Mouse (Mus musculus) intestine, embryonic 16.5 days (tissue): ENCODE results near the gene Bet1l. TPM values are rescaled to one million over a fixed set of nuclear protein-coding genes. Genes with fewer than 3 reads are reported as not detected.

ENCODE experiments used
- ATAC-seq: fragments of 200-750 bp; cut with Nextera tagmentation; 2 replicates; pipeline ENCODE4 v1.8.0; 2017; ENCODE audit warnings: moderate TSS enrichment, moderate library complexity
- H3K27ac ChIP-seq: fragments of 300-500 bp; sonication (generic); 2 replicates; pipeline ENCODE4 v1.5.1; 2014; ENCODE audit warnings: mild to moderate bottlenecking, low read length
- H3K27me3 ChIP-seq: fragments of 300-500 bp; sonication (generic); replicated peaks from 2 replicates; pipeline ENCODE4 v1.6.1; 2014; ENCODE audit warnings: low read length, control low read depth, mixed read lengths; ENCODE audit not compliant: control insufficient read depth, insufficient read depth
- H3K36me3 ChIP-seq: fragments of 300-500 bp; sonication (generic); 2 replicates; pipeline ENCODE4 v1.6.1; 2014; ENCODE audit warnings: low read length, control low read depth; ENCODE audit not compliant: control insufficient read depth, insufficient read depth
- H3K4me1 ChIP-seq: fragments of 300-500 bp; sonication (generic); 2 replicates; pipeline ENCODE4 v1.6.1; 2014; ENCODE audit warnings: low read length, control low read depth, mixed read lengths; ENCODE audit not compliant: control insufficient read depth, insufficient read depth
- H3K4me2 ChIP-seq: fragments of 300-500 bp; sonication (generic); 2 replicates; pipeline ENCODE4 v1.6.1; 2014; ENCODE audit warnings: low read depth, low read length, control low read depth
- H3K4me3 ChIP-seq: fragments of 300-500 bp; sonication (generic); 2 replicates; pipeline ENCODE4 v1.5.1; 2014; ENCODE audit warnings: mild to moderate bottlenecking, low read length
- H3K9ac ChIP-seq: fragments of 300-500 bp; sonication (generic); 2 replicates; pipeline ENCODE4 v1.6.1; 2014; ENCODE audit warnings: low read depth, low read length
- H3K9me3 ChIP-seq: fragments of 300-500 bp; sonication (generic); 2 replicates; pipeline ENCODE4 v1.6.1; 2016; ENCODE audit warnings: low read length, control low read depth; ENCODE audit not compliant: control insufficient read depth
- WGBS: fragments of 180-500 bp; shearing (Covaris S2); extraction: QIAGEN DNeasy Blood & Tissue Kit; methylation state at CpG from one replicate; pipeline ENCODE4 v1.1.7; 2014; 5-methylcytosine and 5-hydroxymethylcytosine counted together
- polyA plus RNA-seq: library from polyadenylated mRNA; unstranded; fragments of >200 nt; fragmentation: Nextera tagmentation; extraction: Ambion mirVana; gene quantifications from 2 replicates; pipeline ENCODE4 v1.2.1, GENCODE M21; 2015

Gene Bet1l
- polyA plus RNA-seq, 1 experiment from 2014 or later = 35.1 TPM

GRCm38 (mm10) chr7:140839556-140839955 lies 17.8 kb downstream of the Bet1l start:
- no peak overlapping the region for H3K27ac ChIP-seq
- no peaks in the 10 kb centered on the region for H3K9me3 ChIP-seq
- no peak overlapping the region for H3K4me2 ChIP-seq
- no peaks in the 10 kb centered on the region for H3K4me1 ChIP-seq
- 65% methylated on average over 5 of the region's 5 CpGs for WGBS
- no peaks in the 10 kb centered on the region for H3K27me3 ChIP-seq
- ATAC-seq = no peak
- H3K9ac ChIP-seq = no peak overlapping the region
- no peak overlapping the region for H3K4me3 ChIP-seq
- H3K36me3 ChIP-seq = no peaks in the 10 kb centered on the region

- H3K9me3 ChIP-seq = no peaks in the 10 kb centered on the region
- H3K36me3 ChIP-seq = no peaks in the 10 kb centered on the region
- no peak overlapping the region for H3K4me2 ChIP-seq
- H3K27me3 ChIP-seq = no peaks in the 10 kb centered on the region
- no peaks in the 10 kb centered on the region for H3K4me1 ChIP-seq
- H3K27ac ChIP-seq = no peak overlapping the region
- H3K4me3 ChIP-seq = no peak overlapping the region
- H3K9ac ChIP-seq = no peak overlapping the region
- ATAC-seq = no peak
- WGBS = 85% methylated on average over 9 of the region's 9 CpGs
Observed at GRCm38 (mm10) chr7:140836243-140837115, 20.9 kb downstream of the Bet1l start.

- Histone ChIP-seq H3K27ac (no peak overlapping the region), H3K27me3 (no peaks in the 10 kb centered on the region), H3K4me1 (no peaks in the 10 kb centered on the region), H3K4me2 (0 out of 2 replicates have a peak overlapping the region, but pooled peaks have one; percentile 14), H3K9ac (no peak overlapping the region; the same call in 1 of the 2 replicates), H3K36me3 (no peaks in the 10 kb centered on the region), H3K9me3 (no peaks in the 10 kb centered on the region), H3K4me3 (no peak overlapping the region)
- peak; percentile 45 for ATAC-seq
- 57% methylated on average over 2 of the region's 2 CpGs for WGBS
Observed at GRCm38 (mm10) chr7:140835758-140836087, 21.7 kb downstream of the Bet1l start.

DNA sequence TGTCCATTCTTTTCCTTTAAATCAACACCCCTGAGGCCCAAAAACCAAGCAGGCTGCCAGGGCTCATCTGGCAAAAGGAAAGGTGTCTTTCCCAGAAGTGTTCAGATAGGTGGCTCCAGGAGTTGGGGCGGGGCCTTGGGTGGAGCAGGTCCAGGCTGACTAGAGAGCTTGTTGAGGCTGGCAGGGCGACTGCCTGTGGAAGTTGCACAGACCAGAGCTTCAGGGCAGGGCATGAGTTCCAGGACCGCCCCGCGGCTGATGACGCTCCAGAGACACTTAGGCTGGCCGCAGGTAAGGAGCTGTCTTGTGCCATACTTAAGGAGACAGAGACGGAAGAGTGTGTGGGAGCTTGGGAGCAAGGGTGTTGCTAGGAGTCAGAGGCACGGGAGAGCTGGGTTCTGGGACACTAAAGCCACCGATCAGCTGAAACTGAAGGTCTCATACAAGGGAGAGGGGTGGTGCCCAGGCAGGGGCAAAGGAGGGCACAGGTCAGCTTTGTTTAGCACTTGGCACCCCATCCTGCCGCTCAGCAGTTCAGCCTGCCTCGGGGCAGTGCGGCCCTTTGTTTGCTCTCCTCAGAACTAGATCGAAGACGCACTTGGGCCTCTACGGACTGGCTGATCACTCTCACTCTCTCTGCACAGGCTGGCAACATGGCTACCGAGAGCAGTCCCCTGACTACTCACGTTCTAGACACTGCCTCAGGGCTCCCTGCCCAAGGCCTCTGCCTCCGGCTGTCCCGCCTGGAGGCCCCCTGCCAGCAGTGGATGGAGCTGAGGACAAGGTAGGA lies 22.2 kb downstream of the Bet1l start, which contains the start of gene Urah:
Gene Urah (plus strand): TSS at position 51 of the 790 bp plus-strand sequence.
- H3K27ac ChIP-seq = no peak within 1 kb of the TSS
- no peaks in the 10 kb centered on the region for H3K36me3 ChIP-seq
- 0 out of 2 replicates have a peak within 1 kb of the TSS, but pooled peaks have one; percentile 14 for H3K4me2 ChIP-seq
- 37% methylated on average over 20 of the region's 20 CpGs for WGBS
- peak within 1 kb of the TSS; percentile 34; the same call in 1 of the 2 replicates for H3K9ac ChIP-seq
- H3K27me3 ChIP-seq = no peaks in the 10 kb centered on the region
- peak; percentile 82 for ATAC-seq
- no peaks in the 10 kb centered on the region for H3K9me3 ChIP-seq
- H3K4me1 ChIP-seq = no peaks in the 10 kb centered on the region
- H3K4me3 ChIP-seq = 0 out of 2 replicates have a peak within 1 kb of the TSS, but pooled peaks have one; percentile 5

DNA sequence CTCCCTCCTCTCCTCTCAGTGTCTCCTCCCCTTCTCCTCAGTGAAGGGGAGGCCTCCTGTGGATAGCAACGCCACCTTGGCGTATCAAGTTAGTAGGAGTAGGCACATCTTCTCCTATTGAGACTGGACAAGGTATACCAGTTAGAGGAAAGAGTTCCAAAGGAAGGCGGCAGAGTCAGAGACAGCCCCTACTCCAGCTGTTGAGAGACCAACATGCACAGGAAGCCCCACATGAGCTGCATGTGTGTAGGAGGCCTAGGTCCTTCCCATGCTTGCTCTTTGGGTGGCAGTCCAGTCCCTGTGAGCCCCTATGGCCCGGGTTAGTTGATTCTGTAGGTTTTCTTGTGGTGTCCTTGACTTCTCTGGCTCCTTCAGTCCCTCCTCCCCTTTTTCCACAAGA lies 24.0 kb downstream of the Bet1l start:
- Histone ChIP-seq H3K9me3 (no peaks in the 10 kb centered on the region), H3K4me3 (no peak overlapping the region), H3K9ac (no peak overlapping the region), H3K4me2 (no peak overlapping the region), H3K27ac (no peak overlapping the region), H3K4me1 (no peaks in the 10 kb centered on the region), H3K27me3 (no peaks in the 10 kb centered on the region), H3K36me3 (no peaks in the 10 kb centered on the region)
- WGBS = 93% methylated on average over 4 of the region's 4 CpGs
- no peak for ATAC-seq

DNA sequence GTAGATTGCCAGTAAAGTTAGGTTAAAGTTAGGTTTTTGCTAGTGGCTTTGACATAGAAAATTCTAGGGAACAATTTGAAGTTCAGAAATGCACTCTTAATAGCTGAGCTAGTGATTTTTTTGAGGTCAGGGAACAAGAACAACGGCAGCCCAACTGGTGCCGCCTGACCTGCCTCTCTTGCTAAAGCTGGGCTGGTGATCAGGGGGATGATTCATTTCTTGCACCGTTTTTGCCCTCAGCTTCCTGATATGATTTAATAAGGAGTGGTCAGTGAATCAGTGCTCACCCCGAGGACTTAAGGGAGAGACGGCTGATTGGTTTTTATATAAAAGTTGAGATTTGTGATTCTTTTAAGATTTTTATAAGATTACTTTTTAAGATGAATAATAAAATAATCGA lies 25.9 kb downstream of the Bet1l start:
- Histone ChIP-seq H3K9ac (no peak overlapping the region), H3K36me3 (no peaks in the 10 kb centered on the region), H3K9me3 (no peaks in the 10 kb centered on the region), H3K4me3 (no peak overlapping the region), H3K27ac (no peak overlapping the region), H3K27me3 (no peaks in the 10 kb centered on the region), H3K4me2 (no peak overlapping the region), H3K4me1 (no peaks in the 10 kb centered on the region)
- no peak for ATAC-seq
- WGBS = 53% methylated on average over 6 of the region's 6 CpGs

DNA sequence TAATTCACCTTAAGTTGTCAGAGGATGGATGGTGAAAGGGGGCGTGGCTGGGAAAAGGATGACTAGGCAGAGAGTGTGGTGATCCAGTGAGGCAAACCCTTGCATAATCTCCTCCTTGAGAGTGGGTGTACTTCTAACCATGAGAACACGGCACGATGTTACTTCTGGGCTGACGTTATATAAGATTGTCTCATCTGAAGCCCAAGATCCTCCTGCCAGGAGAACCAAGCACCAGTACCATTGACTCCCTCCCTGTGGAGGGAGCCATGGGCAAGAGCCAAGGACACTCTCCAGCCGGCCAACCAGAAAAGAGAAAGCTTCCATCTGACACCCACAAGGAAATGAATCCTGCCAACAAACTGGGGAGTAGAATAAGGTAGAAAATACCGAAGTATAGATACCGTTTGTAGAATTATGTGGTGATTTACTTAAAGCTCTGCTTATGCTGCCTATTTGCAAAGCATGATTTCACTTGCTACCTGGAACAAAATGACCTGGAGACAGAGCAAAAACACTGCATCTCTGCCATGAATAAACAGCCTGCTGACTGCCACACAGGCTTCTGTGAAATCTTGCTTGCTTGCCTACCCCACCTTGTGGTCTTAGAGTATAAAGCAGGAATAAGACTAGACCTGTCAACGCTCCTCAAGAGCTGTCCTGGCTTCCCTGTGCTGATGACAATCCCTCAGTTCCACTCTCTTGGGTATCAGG lies 29.1 kb downstream of the Bet1l start:
- Histone ChIP-seq H3K4me2 (0 out of 2 replicates have a peak overlapping the region, but pooled peaks have one; percentile 37), H3K9ac (no peak overlapping the region), H3K9me3 (no peaks in the 10 kb centered on the region), H3K27ac (0 out of 2 replicates have a peak overlapping the region, but pooled peaks have one; percentile 42), H3K36me3 (no peaks in the 10 kb centered on the region), H3K4me1 (no peaks in the 10 kb centered on the region), H3K27me3 (no peaks in the 10 kb centered on the region), H3K4me3 (peak overlapping the region; percentile 21; the same call in 1 of the 2 replicates)
- WGBS = 26% methylated on average over 8 of the region's 8 CpGs
- peak; percentile 90 for ATAC-seq

- no peak overlapping the region for H3K4me2 ChIP-seq
- no peak overlapping the region for H3K4me3 ChIP-seq
- no peaks in the 10 kb centered on the region for H3K27me3 ChIP-seq
- ATAC-seq = no peak
- no peaks in the 10 kb centered on the region for H3K9me3 ChIP-seq
- no peak overlapping the region for H3K9ac ChIP-seq
- peaks cover 9% of the 10 kb centered on the region for H3K4me1 ChIP-seq
- WGBS = 91% methylated on average over 4 of the region's 4 CpGs
- H3K36me3 ChIP-seq = no peaks in the 10 kb centered on the region
- no peak overlapping the region for H3K27ac ChIP-seq
Observed at GRCm38 (mm10) chr7:140822731-140823130, 34.6 kb downstream of the Bet1l start.
